Mouse (Mus musculus) embryonic fibroblast, embryonic 13.5 days (primary cell): ENCODE measurements around the gene Rere. TPM values are rescaled to one million over a fixed set of nuclear protein-coding genes. Genes with fewer than 3 reads are reported as not detected.
A peak's percentile ranks its signal among the peaks of the same experiment; 100 is the strongest.
"Not testable (repeated sequence)": the region's sequence is repeated elsewhere in the genome, so short reads cannot be mapped to it uniquely, and the experiment has no call there.

Experiments
- H3K27ac ChIP-seq: 2 replicates; pipeline ENCODE4 v1.5.1; 2012; ENCODE audit warnings: low read length, control low read depth, inconsistent platforms; ENCODE audit not compliant: insufficient read depth
- H3K4me1 ChIP-seq: 2 replicates; pipeline ENCODE4 v1.6.1; 2011; ENCODE audit warnings: low read length; ENCODE audit not compliant: control insufficient read depth, insufficient read depth
- H3K4me3 ChIP-seq: 2 replicates; pipeline ENCODE4 v1.5.1; 2011; ENCODE audit warnings: mild to moderate bottlenecking, control low read depth, low read length; ENCODE audit not compliant: insufficient read depth
- CTCF ChIP-seq: IDR thresholded peaks from 2 replicates; pipeline ENCODE4 v1.5.1; 2011; ENCODE audit warnings: mild to moderate bottlenecking, control low read depth, low read length, moderate library complexity, borderline replicate concordance; ENCODE audit not compliant: insufficient read depth
- POLR2A ChIP-seq: IDR thresholded peaks from 2 replicates; pipeline ENCODE4 v1.6.1; 2011; ENCODE audit warnings: low read depth, mild to moderate bottlenecking, control low read depth, low read length, moderate library complexity
- polyA plus RNA-seq: library from polyadenylated mRNA; stranded (reverse); fragments of >200 nt; gene quantifications from 2 replicates; pipeline ENCODE4 v1.2.4, GENCODE M21; 2011; ENCODE audit warnings: low read depth; ENCODE audit not compliant: missing spikeins, insufficient read length

The Rere gene
- polyA plus RNA-seq, 1 experiment = 59.0 TPM

GRCm38 (mm10) chr4:150549393-150549792, 267.9 kb downstream of the Rere start:
- Histone ChIP-seq H3K27ac (no peak overlapping the region), H3K4me3 (no peak overlapping the region), H3K4me1 (no peaks in the 10 kb centered on the region)
- no peak for TF ChIP-seq POLR2A
- no peak for TF ChIP-seq CTCF

- Histone ChIP-seq H3K4me1 (no peaks in the 10 kb centered on the region), H3K27ac (no peak overlapping the region)
- TF ChIP-seq CTCF (no peak), POLR2A (no peak)
Observed at GRCm38 (mm10) chr4:150549989-150550716, 268.7 kb downstream of the Rere start.

DNA sequence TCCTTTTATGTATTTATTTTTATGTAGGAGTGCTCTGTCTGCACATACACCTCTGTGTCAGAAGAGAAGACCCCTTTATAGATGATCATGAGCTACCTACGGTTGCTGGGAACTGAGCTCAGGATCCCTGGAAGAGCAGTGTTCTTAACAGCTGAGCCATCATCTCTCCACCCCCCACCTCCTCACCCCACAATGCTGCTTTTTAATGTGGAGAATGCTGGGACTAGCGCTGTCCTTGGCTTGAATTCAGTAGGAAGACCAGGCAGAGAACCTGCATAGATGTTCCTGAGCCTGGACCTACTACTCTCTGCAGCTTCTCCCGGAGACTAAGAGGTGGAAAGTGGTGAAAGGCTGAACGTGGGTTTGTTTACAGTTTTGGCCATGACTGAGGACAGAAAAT, 269.9 kb downstream of the Rere start:
- Histone ChIP-seq H3K27ac (no peak overlapping the region), H3K4me1 (peaks cover 6% of the 10 kb centered on the region), H3K4me3 (no peak overlapping the region)
- TF ChIP-seq CTCF = no peak
- no peak for TF ChIP-seq POLR2A

More at GRCm38 (mm10) chr4:150549989-150550716, 268.7 kb downstream of the Rere start:
- H3K4me3 ChIP-seq = no peak overlapping the region

DNA sequence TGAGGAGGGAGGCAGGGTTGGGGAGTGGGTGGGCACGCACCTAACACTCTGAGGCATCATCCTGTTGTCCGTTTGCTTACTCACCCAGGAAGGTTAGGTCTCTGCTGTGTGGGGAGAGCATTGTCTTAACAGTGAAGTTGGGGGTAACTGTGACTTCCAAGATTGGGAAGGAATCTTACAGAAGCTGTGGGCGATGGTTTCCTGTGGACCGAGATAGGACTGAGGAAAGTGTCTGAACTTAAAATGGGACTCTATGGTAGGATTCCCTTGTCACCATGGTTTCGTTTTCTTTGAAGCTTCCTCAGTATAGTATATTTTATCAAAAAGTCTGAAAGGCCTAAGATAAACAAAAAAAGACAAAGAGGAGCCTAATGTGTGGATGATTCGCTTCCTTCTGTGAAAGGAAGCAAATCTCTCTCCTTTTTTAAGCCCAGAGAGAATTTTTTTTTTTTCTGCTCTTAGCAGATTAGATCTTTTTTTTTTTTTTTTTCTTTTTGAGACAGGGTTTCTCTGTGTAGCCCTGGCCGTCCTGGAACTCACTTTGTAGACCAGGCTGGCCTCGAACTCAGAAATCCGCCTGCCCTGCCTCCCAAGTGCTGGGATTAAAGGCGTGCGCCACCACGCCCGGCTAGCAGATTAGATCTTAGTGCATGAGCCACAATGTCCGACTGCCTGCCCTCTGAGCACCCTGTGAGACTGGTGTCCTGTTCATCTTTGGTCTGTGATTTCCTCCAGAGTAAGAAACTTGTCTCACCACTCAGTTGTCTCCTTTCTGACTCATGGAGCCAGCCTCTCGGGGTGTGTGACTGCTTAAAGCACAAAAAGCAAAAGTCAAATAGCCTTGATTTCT, 271.5 kb downstream of the Rere start:
- Histone ChIP-seq H3K4me1 (peaks cover 11% of the 10 kb centered on the region), H3K27ac (no peak overlapping the region), H3K4me3 (no peak overlapping the region)
- TF ChIP-seq POLR2A = no peak
- no peak for TF ChIP-seq CTCF

DNA sequence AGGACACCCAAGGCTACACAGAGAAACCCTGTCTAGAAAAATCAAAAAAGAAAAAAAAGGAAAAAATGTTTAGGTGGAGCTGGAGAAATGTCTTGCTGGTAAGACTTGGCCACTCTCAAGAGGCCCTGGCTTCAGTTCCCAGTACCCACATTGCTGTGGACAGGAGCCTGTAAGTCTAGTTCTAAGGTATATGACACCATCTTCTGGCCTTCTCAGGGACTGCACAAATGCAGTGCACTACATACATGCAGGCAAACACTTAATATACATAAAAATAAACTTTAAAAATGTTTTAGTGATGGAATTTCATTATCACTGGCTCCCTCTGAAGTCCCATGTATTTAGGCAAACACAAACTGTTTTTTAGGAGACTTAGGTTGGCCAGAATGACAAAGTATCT, 274.3 kb downstream of the Rere start:
- Histone ChIP-seq H3K4me1 (peaks cover 11% of the 10 kb centered on the region), H3K27ac (peak overlapping the region; percentile 84; the same call in 1 of the 2 replicates), H3K4me3 (no peak overlapping the region)
- TF ChIP-seq CTCF = no peak
- no peak for TF ChIP-seq POLR2A

DNA sequence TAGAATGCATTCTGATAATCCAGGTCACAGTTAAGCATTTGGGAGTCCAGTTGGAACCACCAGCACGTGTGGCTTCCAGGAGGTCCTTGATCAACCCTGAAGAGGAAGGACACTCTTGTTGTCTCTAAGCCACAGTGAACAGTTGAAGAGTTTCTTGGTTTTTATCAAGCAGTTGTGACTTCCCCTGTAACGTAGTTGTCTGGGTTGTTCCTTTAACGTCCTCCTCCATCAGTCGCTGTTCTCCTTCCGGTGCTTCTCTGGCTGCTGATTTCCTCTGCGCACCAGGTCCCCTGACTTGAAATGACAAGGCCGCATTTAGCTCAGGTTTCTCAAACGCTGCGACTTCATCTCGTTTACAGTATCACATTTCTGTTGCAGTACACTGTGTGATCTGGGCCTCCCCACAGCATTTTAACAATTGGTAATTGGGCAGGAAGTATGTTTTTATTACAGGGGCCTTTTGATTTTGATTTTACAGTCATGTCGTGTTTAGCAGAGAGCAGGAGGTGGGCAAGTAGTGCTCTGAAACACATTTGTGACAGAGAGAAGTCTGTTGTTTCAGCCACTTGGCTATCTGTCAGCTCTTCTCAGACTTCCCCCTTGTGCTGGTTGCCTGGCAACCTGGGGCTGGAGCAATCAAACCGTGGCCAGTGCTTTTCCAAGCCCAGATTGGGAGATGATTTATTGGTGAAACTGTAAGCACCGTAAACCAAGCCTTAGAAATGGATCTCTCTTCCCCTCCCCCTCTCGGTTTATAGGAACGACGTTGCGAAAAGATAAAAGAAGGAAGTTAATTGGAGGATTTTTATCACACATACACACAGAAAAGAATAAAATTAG, 275.2 kb downstream of the Rere start:
- H3K27ac ChIP-seq = peak overlapping the region; percentile 84
- peaks cover 11% of the 10 kb centered on the region for H3K4me1 ChIP-seq

GRCm38 (mm10) chr4:150557289-150557688, 275.8 kb downstream of the Rere start:
- Histone ChIP-seq H3K4me1 (peaks cover 11% of the 10 kb centered on the region), H3K27ac (peak overlapping the region; percentile 38; the same call in 1 of the 2 replicates)
- not testable (repeated sequence) for H3K4me3 ChIP-seq

More for the DNA sequence above, 275.2 kb downstream of the Rere start:
- no peak overlapping the region for H3K4me3 ChIP-seq
- TF ChIP-seq POLR2A (no peak), CTCF (no peak)

- no peak for TF ChIP-seq CTCF
- no peak for TF ChIP-seq POLR2A
- Histone ChIP-seq H3K27ac (no peak overlapping the region), H3K4me3 (no peak overlapping the region), H3K4me1 (peaks cover 11% of the 10 kb centered on the region)
Observed at GRCm38 (mm10) chr4:150557976-150558375, 276.5 kb downstream of the Rere start.

DNA sequence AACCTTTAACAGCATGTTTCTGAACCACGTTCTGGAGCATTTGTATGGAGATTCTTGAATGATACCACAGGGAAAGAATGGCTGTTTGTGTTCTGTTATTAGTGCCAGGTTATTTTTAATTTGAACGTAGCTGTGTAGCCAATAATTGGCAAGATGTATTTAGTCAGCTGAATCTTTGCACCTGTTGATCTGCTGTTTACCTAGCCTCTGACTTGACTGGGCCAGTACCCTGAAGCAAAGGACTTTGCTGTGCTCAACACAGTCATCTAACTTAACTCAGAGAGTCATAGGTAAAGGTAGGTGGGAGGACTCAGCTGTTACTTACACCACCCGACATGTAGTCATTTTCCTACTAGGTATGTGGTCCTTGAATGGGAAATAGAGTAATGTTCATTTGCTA, 278.1 kb downstream of the Rere start:
- no peak overlapping the region for H3K27ac ChIP-seq
- H3K4me3 ChIP-seq = no peak overlapping the region
- peaks cover 11% of the 10 kb centered on the region for H3K4me1 ChIP-seq
- TF ChIP-seq CTCF (no peak), POLR2A (no peak)
